Mouse (Mus musculus): ENCODE results near the gene Diablo.

DNA sequence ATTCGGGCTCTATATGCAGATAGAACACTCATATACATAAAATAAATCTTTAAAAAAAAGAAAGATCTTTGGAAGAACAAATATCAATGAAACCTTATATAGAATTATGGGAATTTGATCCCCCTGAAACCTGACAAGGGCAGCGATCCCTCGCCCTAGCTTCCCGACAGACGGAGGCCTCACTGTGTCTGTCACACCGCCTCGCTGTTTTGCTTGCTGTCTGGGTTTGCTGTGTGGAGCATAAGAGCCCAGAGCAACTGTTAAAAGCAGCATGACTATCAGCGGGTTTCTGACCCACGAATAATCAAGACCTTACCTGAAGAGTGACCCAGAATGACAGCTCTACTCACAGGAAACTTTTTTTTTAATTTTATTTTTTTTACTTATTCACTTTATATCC is 3.3 kb downstream of the Diablo start:
- no peak for TF ChIP-seq POLR2A (IDR thresholded peaks at IDR 0.05; ENCODE audit: control insufficient read depth, extremely low read depth, insufficient read depth, low read length, poor library complexity)
- TF ChIP-seq CTCF (IDR thresholded peaks at IDR 0.05; ENCODE audit: borderline replicate concordance, control insufficient read depth, extremely low read depth, insufficient read depth, low read length, poor library complexity): no peak

Measured in thymus, adult 2 months (tissue).